Mouse (Mus musculus) layer of hippocampus, adult 11-12 months (tissue): ENCODE data around the gene B9d2.

ENCODE experiments used
- DNase-seq: peaks from one replicate; pipeline ENCODE4 v3.0.0; 2022; ENCODE audit warnings: low spot score

B9d2 gene

GRCm38 (mm10) chr7:25674719-25675300 is 5.8 kb upstream of the B9d2 start, which contains the start of gene Tmem91:
TSS of gene Tmem91 (minus strand) at chr7:25675166.
- DNase-seq, result no peak

- no peak for DNase-seq
Measured at GRCm38 (mm10) chr7:25675405-25675804, 5.2 kb upstream of the B9d2 start.

- peak; percentile 91 for DNase-seq
Measured at GRCm38 (mm10) chr7:25676085-25676781, 4.3 kb upstream of the B9d2 start.

GRCm38 (mm10) chr7:25677013-25677412 is 3.6 kb upstream of the B9d2 start:
- DNase-seq, result no peak

- no peak for DNase-seq
Measured at GRCm38 (mm10) chr7:25679971-25680370, 609 bp upstream of the B9d2 start.

GRCm38 (mm10) chr7:25681341-25682231 is 1.0 kb downstream of the B9d2 start:
- no peak for DNase-seq

- no peak for DNase-seq
Measured at GRCm38 (mm10) chr7:25683474-25684180, 3.0 kb downstream of the B9d2 start.

- DNase-seq, result no peak
Measured at GRCm38 (mm10) chr7:25684659-25685058, 4.1 kb downstream of the B9d2 start.

- DNase-seq, result no peak
Measured at GRCm38 (mm10) chr7:25685926-25686470, 5.4 kb downstream of the B9d2 start.

- peak; percentile 54 for DNase-seq
Measured at GRCm38 (mm10) chr7:25686680-25687531, 6.3 kb downstream of the B9d2 start, which contains the start of gene Tgfb1. TSS of gene Tgfb1 (plus strand) at chr7:25687002.

GRCm38 (mm10) chr7:25687811-25688401 is 7.3 kb downstream of the B9d2 start:
- no peak for DNase-seq

GRCm38 (mm10) chr7:25688810-25689586 is 8.4 kb downstream of the B9d2 start:
- DNase-seq, result no peak

GRCm38 (mm10) chr7:25689603-25690021 is 9.0 kb downstream of the B9d2 start:
- no peak for DNase-seq

GRCm38 (mm10) chr7:25690051-25690450 is 9.5 kb downstream of the B9d2 start:
- no peak for DNase-seq

GRCm38 (mm10) chr7:25694104-25694503 is 13.5 kb downstream of the B9d2 start:
- no peak for DNase-seq

GRCm38 (mm10) chr7:25699851-25700250 is 19.3 kb downstream of the B9d2 start:
- no peak for DNase-seq

GRCm38 (mm10) chr7:25700732-25701131 is 20.2 kb downstream of the B9d2 start:
- no peak for DNase-seq

GRCm38 (mm10) chr7:25702350-25702749 is 21.8 kb downstream of the B9d2 start:
- no peak for DNase-seq

- DNase-seq, result no peak
Measured at GRCm38 (mm10) chr7:25703793-25704494, 23.4 kb downstream of the B9d2 start.
